16 mouse cellular contexts compared by ENCODE assay signal in genomic region chr14:99313062-99313461, GRCm38 (mm10). TPM values are rescaled to one million over a fixed set of nuclear protein-coding genes. Genes with fewer than 3 reads are reported as not detected.
"Had no signal": no experiment of that assay in that cellular context is flagged by ENCODE, and none has a peak within 500 bp of the region (broad histone marks: within the 10 kb centered on the region; RNA-seq: fewer than 3 reads in every experiment).

No protein-coding gene starts in this region.

- H3K4me3 ChIP-seq: limb, embryonic 12.5 days; liver, embryonic 13.5 days; lung, embryonic 15.5 days; megakaryocyte, embryonic 14.5 days; midbrain, embryonic 13.5 days; neural tube, embryonic 13.5 days had no signal

- H3K4me2 ChIP-seq: limb, embryonic 12.5 days; liver, embryonic 13.5 days; lung, embryonic 15.5 days; midbrain, embryonic 13.5 days; neural tube, embryonic 13.5 days had no signal

- H3K36me3 ChIP-seq: liver, embryonic 13.5 days; neural tube, embryonic 13.5 days had no signal

- DNase-seq: kidney, adult 8-10 months; kidney, postnatal 25 days; layer of hippocampus, adult 9-11 months; liver; liver, embryonic 13.5 days; liver, postnatal 0 days; lung, postnatal 14 days; retina, postnatal 1 day; right cerebral cortex, postnatal 14 days; thymus, postnatal 36 days had no signal

- H3K9me3 ChIP-seq: liver, embryonic 13.5 days; lung, embryonic 15.5 days; megakaryocyte, embryonic 14.5 days; midbrain, embryonic 13.5 days; neural tube, embryonic 13.5 days had no signal

- H3K9ac ChIP-seq: limb, embryonic 12.5 days; liver, embryonic 13.5 days; liver, postnatal 0 days; lung, embryonic 15.5 days; midbrain, embryonic 13.5 days; neural tube, embryonic 13.5 days had no signal

- H3K27ac ChIP-seq: limb, embryonic 12.5 days; liver, embryonic 13.5 days; lung, embryonic 15.5 days; macrophage; midbrain, embryonic 13.5 days; neural tube, embryonic 13.5 days had no signal

- H3K4me1 ChIP-seq: limb, embryonic 12.5 days; liver, embryonic 13.5 days; midbrain, embryonic 13.5 days; neural tube, embryonic 13.5 days had no signal

- ATAC-seq: liver, postnatal 0 days; midbrain, embryonic 13.5 days had no signal

- H3K27me3 ChIP-seq: limb, embryonic 12.5 days; liver, embryonic 13.5 days; lung, embryonic 15.5 days; megakaryocyte, embryonic 14.5 days; midbrain, embryonic 13.5 days; neural tube, embryonic 13.5 days had no signal

RNA-seq across cellular contexts. Expression of gene Klf5, which starts 14.6 kb away (rescaled TPM):
- polyA plus RNA-seq: macrophage had no signal
